Mouse (Mus musculus): ENCODE measurements around the gene Opn1mw.
"Not testable (repeated sequence)": the region's sequence is repeated elsewhere in the genome, so short reads cannot be mapped to it uniquely, and the experiment has no call there.

Opn1mw gene

GRCm38 (mm10) chrX:74127164-74127563, at the start of gene Opn1mw:
Gene Opn1mw, plus strand, starts transcription at chrX:74127464.
- no peak for DNase-seq (ENCODE audit: low spot score)

- no peak for DNase-seq (ENCODE audit: low spot score)
These were observed 42.9 kb upstream of the Opn1mw start for GRCm38 (mm10) chrX:74084276-74084837.

- DNase-seq (ENCODE audit: low spot score) = peak; percentile 82
These were observed 42.2 kb upstream of the Opn1mw start for GRCm38 (mm10) chrX:74084946-74085498.

GRCm38 (mm10) chrX:74085601-74086038, 41.6 kb upstream of the Opn1mw start:
- peak; percentile 93 for DNase-seq (ENCODE audit: low spot score)

- no peak for DNase-seq (ENCODE audit: low spot score)
These were observed 32.1 kb upstream of the Opn1mw start for GRCm38 (mm10) chrX:74095130-74095529.

- DNase-seq (ENCODE audit: low spot score) = no peak
These were observed 23.6 kb upstream of the Opn1mw start for GRCm38 (mm10) chrX:74103457-74104188.

GRCm38 (mm10) chrX:74105916-74106315, 21.3 kb upstream of the Opn1mw start:
- DNase-seq (ENCODE audit: low spot score) = no peak

GRCm38 (mm10) chrX:74108747-74109146, 18.5 kb upstream of the Opn1mw start:
- DNase-seq (ENCODE audit: low spot score) = no peak

- DNase-seq (ENCODE audit: low spot score) = no peak
These were observed 13.2 kb upstream of the Opn1mw start for GRCm38 (mm10) chrX:74114036-74114435.

GRCm38 (mm10) chrX:74115511-74115910, 11.8 kb upstream of the Opn1mw start:
- DNase-seq (ENCODE audit: low spot score) = peak; percentile 61

GRCm38 (mm10) chrX:74124975-74125374, 2.3 kb upstream of the Opn1mw start:
- DNase-seq (ENCODE audit: low spot score) = peak; percentile 3

- not testable (repeated sequence) for DNase-seq (ENCODE audit: low spot score)
These were observed 8.0 kb downstream of the Opn1mw start, which contains the start of gene Mecp2 for GRCm38 (mm10) chrX:74135263-74135662. Gene Mecp2, minus strand, starts transcription at chrX:74135363.

GRCm38 (mm10) chrX:74167738-74168137, 40.5 kb downstream of the Opn1mw start, which contains the start of gene Tex28:
Gene Tex28, minus strand, starts transcription at chrX:74167838.
- DNase-seq (ENCODE audit: low spot score) = no peak

- no peak for DNase-seq (ENCODE audit: low spot score)
These were observed 49.7 kb downstream of the Opn1mw start, which contains the start of gene Tktl1 for GRCm38 (mm10) chrX:74176959-74177358. Gene Tktl1, plus strand, starts transcription at chrX:74177259.

All from retina, embryonic 14.5 days (tissue).